Mouse (Mus musculus) cerebellum, adult 2 months (tissue): ENCODE results near the gene Trim24. TPM values are rescaled to one million over a fixed set of nuclear protein-coding genes. Genes with fewer than 3 reads are reported as not detected.
A peak's percentile ranks its signal among the peaks of the same experiment; 100 is the strongest.

Experiments
- DNase-seq, 2 experiments: peaks; one replicate each; pipeline ENCODE4 v3.0.0; 2021
- H3K27ac ChIP-seq: fragments of 200-500 bp; 2 replicates; pipeline ENCODE4 v1.5.1; 2012; ENCODE audit warnings: low read length, control low read depth, inconsistent platforms; ENCODE audit not compliant: insufficient read depth
- H3K27me3 ChIP-seq: fragments of 200-500 bp; 2 replicates; pipeline ENCODE4 v1.6.1; 2012; ENCODE audit warnings: inconsistent platforms, mild to moderate bottlenecking, low read length, moderate library complexity; ENCODE audit not compliant: control insufficient read depth, insufficient read depth
- H3K4me1 ChIP-seq: fragments of 200-500 bp; 2 replicates; pipeline ENCODE4 v1.6.1; 2011; ENCODE audit warnings: low read length; ENCODE audit not compliant: control insufficient read depth, insufficient read depth
- H3K4me3 ChIP-seq: fragments of 200-500 bp; replicated peaks from 2 replicates; pipeline ENCODE3; 2011; ENCODE audit warnings: mild to moderate bottlenecking, low read depth, low read length, control low read depth; ENCODE audit not compliant: insufficient read depth
- CTCF ChIP-seq: fragments of 200-500 bp; IDR thresholded peaks from 2 replicates; pipeline ENCODE4 v1.5.1; 2011; ENCODE audit warnings: low read depth, mild to moderate bottlenecking, control low read depth, low read length, moderate library complexity, borderline replicate concordance; ENCODE audit not compliant: insufficient read depth
- POLR2A ChIP-seq: fragments of 200-500 bp; IDR thresholded peaks from 2 replicates; pipeline ENCODE4 v1.6.1; 2011; ENCODE audit warnings: low read length, control low read depth, borderline replicate concordance; ENCODE audit not compliant: insufficient read depth
- WGBS: fragments of 180-500 bp; shearing (Covaris S2); methylation state at CpG from one replicate; pipeline ENCODE4 v1.1.7; 2018; 5-methylcytosine and 5-hydroxymethylcytosine counted together
- polyA plus RNA-seq: library from polyadenylated mRNA; depleted of rRNA; stranded (reverse); fragments of >200 nt; gene quantifications from 2 replicates; pipeline ENCODE4 v1.2.3, GENCODE M21; 2012; rRNA removed

Gene Trim24
- polyA plus RNA-seq, 1 experiment = 19.2 TPM

GRCm38 (mm10) chr6:37925104-37925503 lies 54.5 kb downstream of the Trim24 start:
- 99% methylated on average over 1 of the region's 1 CpGs for WGBS
- H3K27me3 ChIP-seq = no peaks in the 10 kb centered on the region
- no peak for DNase-seq
- H3K4me3 ChIP-seq = no peak overlapping the region
- H3K4me1 ChIP-seq = no peaks in the 10 kb centered on the region
- H3K27ac ChIP-seq = no peak overlapping the region
- TF ChIP-seq CTCF = no peak
- TF ChIP-seq POLR2A = no peak

- WGBS = 94% methylated on average over 1 of the region's 1 CpGs
- TF ChIP-seq POLR2A = no peak
- TF ChIP-seq CTCF = no peak
- Histone ChIP-seq H3K4me1 (no peaks in the 10 kb centered on the region), H3K4me3 (no peak overlapping the region), H3K27me3 (no peaks in the 10 kb centered on the region), H3K27ac (no peak overlapping the region)
- DNase-seq = no peak
These were observed 56.1 kb downstream of the Trim24 start for GRCm38 (mm10) chr6:37926751-37927150.

GRCm38 (mm10) chr6:37936498-37936897 lies 65.9 kb downstream of the Trim24 start:
- H3K4me3 ChIP-seq = no peak overlapping the region
- H3K27ac ChIP-seq = no peak overlapping the region
- H3K27me3 ChIP-seq = no peaks in the 10 kb centered on the region
- TF ChIP-seq POLR2A = no peak
- TF ChIP-seq CTCF = no peak
- DNase-seq = no peak
- no peaks in the 10 kb centered on the region for H3K4me1 ChIP-seq
- WGBS = 58% methylated on average over 6 of the region's 6 CpGs

GRCm38 (mm10) chr6:37951306-37951705 lies 80.7 kb downstream of the Trim24 start:
- no peak overlapping the region for H3K27ac ChIP-seq
- DNase-seq = no peak
- 88% methylated on average over 6 of the region's 6 CpGs for WGBS
- no peaks in the 10 kb centered on the region for H3K27me3 ChIP-seq
- TF ChIP-seq CTCF (no peak), POLR2A (no peak)
- no peak overlapping the region for H3K4me3 ChIP-seq
- H3K4me1 ChIP-seq = no peaks in the 10 kb centered on the region

GRCm38 (mm10) chr6:37967386-37967785 lies 96.8 kb downstream of the Trim24 start:
- no peak for DNase-seq
- WGBS = 96% methylated on average over 4 of the region's 4 CpGs
- no peak overlapping the region for H3K27ac ChIP-seq
- H3K4me1 ChIP-seq = no peaks in the 10 kb centered on the region
- H3K4me3 ChIP-seq = no peak overlapping the region
- H3K27me3 ChIP-seq = no peaks in the 10 kb centered on the region
- TF ChIP-seq CTCF = no peak
- TF ChIP-seq POLR2A = no peak

- H3K27ac ChIP-seq = no peak overlapping the region
- H3K27me3 ChIP-seq = no peaks in the 10 kb centered on the region
- peak; percentile 73 for TF ChIP-seq CTCF
- no peak for TF ChIP-seq POLR2A
- no peaks in the 10 kb centered on the region for H3K4me1 ChIP-seq
- 7% methylated on average over 6 of the region's 6 CpGs for WGBS
- DNase-seq = peak; percentile 22 to 46
- no peak overlapping the region for H3K4me3 ChIP-seq
These were observed 136.8 kb downstream of the Trim24 start for GRCm38 (mm10) chr6:38007459-38007858.

- H3K4me3 ChIP-seq = no peak overlapping the region
- no peak for DNase-seq
- TF ChIP-seq POLR2A (no peak), CTCF (no peak)
- no peak overlapping the region for H3K27ac ChIP-seq
- no peaks in the 10 kb centered on the region for H3K4me1 ChIP-seq
- no peaks in the 10 kb centered on the region for H3K27me3 ChIP-seq
- 76% methylated on average over 2 of the region's 2 CpGs for WGBS
These were observed 142.2 kb downstream of the Trim24 start for GRCm38 (mm10) chr6:38012829-38013228.

Other genes with a start within 250 kb of the Trim24 start
- gene Svopl, start 176.2 kb downstream of the Trim24 start, polyA plus RNA-seq = 0.11 and 0.29 TPM in 2 replicates
- gene Tmem213, start 238.4 kb downstream of the Trim24 start, polyA plus RNA-seq = not detected in 2 replicates